Mouse (Mus musculus) kidney, adult 11 months (tissue): ENCODE measurements at regions not wholly inside any gene's neighbourhood (a gene's known extent, or its start where the extent isn't known, plus 50 kb on each side); places are given as distances from the start of the nearest gene placed in this dataset.
A peak's percentile ranks its signal among the peaks of the same experiment; 100 is the strongest.
"Not testable (repeated sequence)": the region's sequence is repeated elsewhere in the genome, so short reads cannot be mapped to it uniquely, and the experiment has no call there.

ENCODE experiments used
- DNase-seq: peaks from one replicate; pipeline ENCODE4 v3.0.0; 2022

GRCm38 (mm10) chr17:17197229-17197628 lies 76.0 kb downstream of the Zfp97 start:
- not testable (repeated sequence) for DNase-seq

DNA sequence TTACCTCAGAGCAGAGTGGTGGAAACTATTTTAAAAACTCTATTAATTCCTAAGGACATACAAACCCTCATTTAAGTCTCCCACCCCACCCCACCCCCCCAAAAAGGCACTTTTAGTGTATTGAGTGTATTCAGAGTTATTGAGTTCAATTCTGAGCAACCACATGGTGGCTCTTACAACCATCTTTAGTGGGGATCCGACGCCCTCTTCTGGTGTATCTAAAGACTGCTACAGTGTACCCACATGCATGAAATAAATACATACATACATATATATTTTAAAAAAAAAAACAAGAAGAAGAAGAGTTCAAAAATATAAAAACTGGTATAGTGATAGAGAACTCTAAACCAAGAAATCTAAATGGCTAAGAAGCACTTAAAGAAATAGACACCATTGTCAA lies 107.9 kb downstream of the Zfp97 start:
- no peak for DNase-seq

- peak; percentile 96 for DNase-seq
These were observed 113.3 kb downstream of the Zfp97 start for GRCm38 (mm10) chr17:17234329-17235185.

DNA sequence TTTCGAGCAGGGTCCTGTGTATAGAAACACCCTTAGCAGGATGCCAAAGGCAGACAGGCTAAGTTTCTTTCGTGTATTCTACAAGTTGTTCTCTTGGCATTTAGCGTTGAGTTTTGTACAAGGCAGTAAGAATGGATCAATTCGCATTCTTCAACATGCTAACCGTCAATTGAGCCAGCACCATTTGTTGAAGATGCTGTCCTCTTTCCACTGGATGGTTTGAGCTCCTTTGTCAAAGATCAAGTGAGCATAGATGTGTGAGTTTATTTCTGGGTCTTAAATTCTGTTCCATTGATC lies 113.9 kb downstream of the Zfp97 start:
- DNase-seq, result not testable (repeated sequence)
